Mouse (Mus musculus) intestine, embryonic 16.5 days (tissue): ENCODE data around the gene Adcy1. TPM values are rescaled to one million over a fixed set of nuclear protein-coding genes. Genes with fewer than 3 reads are reported as not detected.

Experiments used
- ATAC-seq: fragments of 200-750 bp; cut with Nextera tagmentation; 2 replicates; pipeline ENCODE4 v1.8.0; 2017; ENCODE audit warnings: moderate TSS enrichment, moderate library complexity
- H3K27ac ChIP-seq: fragments of 300-500 bp; sonication (generic); 2 replicates; pipeline ENCODE4 v1.5.1; 2014; ENCODE audit warnings: mild to moderate bottlenecking, low read length
- H3K27me3 ChIP-seq: fragments of 300-500 bp; sonication (generic); replicated peaks from 2 replicates; pipeline ENCODE4 v1.6.1; 2014; ENCODE audit warnings: low read length, control low read depth, mixed read lengths; ENCODE audit not compliant: control insufficient read depth, insufficient read depth
- H3K36me3 ChIP-seq: fragments of 300-500 bp; sonication (generic); 2 replicates; pipeline ENCODE4 v1.6.1; 2014; ENCODE audit warnings: low read length, control low read depth; ENCODE audit not compliant: control insufficient read depth, insufficient read depth
- H3K4me1 ChIP-seq: fragments of 300-500 bp; sonication (generic); 2 replicates; pipeline ENCODE4 v1.6.1; 2014; ENCODE audit warnings: low read length, control low read depth, mixed read lengths; ENCODE audit not compliant: control insufficient read depth, insufficient read depth
- H3K4me2 ChIP-seq: fragments of 300-500 bp; sonication (generic); 2 replicates; pipeline ENCODE4 v1.6.1; 2014; ENCODE audit warnings: low read depth, low read length, control low read depth
- H3K4me3 ChIP-seq: fragments of 300-500 bp; sonication (generic); 2 replicates; pipeline ENCODE4 v1.5.1; 2014; ENCODE audit warnings: mild to moderate bottlenecking, low read length
- H3K9ac ChIP-seq: fragments of 300-500 bp; sonication (generic); 2 replicates; pipeline ENCODE4 v1.6.1; 2014; ENCODE audit warnings: low read depth, low read length
- H3K9me3 ChIP-seq: fragments of 300-500 bp; sonication (generic); 2 replicates; pipeline ENCODE4 v1.6.1; 2016; ENCODE audit warnings: low read length, control low read depth; ENCODE audit not compliant: control insufficient read depth
- WGBS: fragments of 180-500 bp; shearing (Covaris S2); extraction: QIAGEN DNeasy Blood & Tissue Kit; methylation state at CpG from one replicate; pipeline ENCODE4 v1.1.7; 2014; 5-methylcytosine and 5-hydroxymethylcytosine counted together
- polyA plus RNA-seq: library from polyadenylated mRNA; unstranded; fragments of >200 nt; fragmentation: Nextera tagmentation; extraction: Ambion mirVana; gene quantifications from 2 replicates; pipeline ENCODE4 v1.2.1, GENCODE M21; 2015

The Adcy1 gene
- polyA plus RNA-seq, 1 experiment from 2014 or later: 0.68 TPM

DNA sequence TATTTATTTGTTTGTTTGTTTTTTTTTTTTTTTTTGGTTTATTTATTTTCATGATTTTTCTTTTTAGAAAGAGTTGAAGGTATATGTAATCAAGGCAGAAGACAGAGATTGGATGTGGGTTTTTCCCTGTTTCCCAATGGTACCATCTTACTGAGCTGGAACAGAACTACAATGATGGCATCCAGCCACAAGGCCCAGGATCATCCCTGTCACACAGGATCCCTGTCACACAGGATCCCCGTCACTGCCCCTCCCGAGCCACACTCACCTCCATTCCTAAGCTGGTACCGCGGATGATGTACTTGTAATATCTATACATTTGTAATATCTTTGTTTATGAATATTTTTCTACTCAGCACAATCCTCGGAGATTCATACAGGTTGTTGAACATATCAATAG, 27.8 kb downstream of the Adcy1 start:
- H3K27me3 ChIP-seq: no peaks in the 10 kb centered on the region

DNA sequence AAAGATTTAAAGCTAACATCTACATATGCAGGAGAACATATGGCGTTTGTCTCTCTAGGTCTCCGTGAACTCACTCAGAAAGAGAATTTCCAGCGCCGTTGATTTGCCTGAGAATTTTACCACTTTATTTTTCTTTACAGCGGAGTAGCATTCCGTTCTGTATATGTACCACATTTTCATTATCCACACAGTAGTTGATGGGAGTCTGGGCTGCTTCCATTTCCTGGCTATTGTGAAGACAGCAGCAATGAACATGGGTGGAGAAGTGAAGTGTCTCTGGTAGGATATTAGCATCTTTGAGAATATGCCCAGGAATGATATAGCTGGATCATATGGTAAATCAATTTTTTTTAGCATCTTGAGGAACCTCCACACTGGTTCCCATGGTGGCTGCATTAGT, 31.6 kb downstream of the Adcy1 start:
- H3K36me3 ChIP-seq: no peaks in the 10 kb centered on the region
- no peaks in the 10 kb centered on the region for H3K9me3 ChIP-seq
- H3K4me1 ChIP-seq: no peaks in the 10 kb centered on the region
- no peak for ATAC-seq
- H3K27me3 ChIP-seq: no peaks in the 10 kb centered on the region
- no peak overlapping the region for H3K27ac ChIP-seq
- 91% methylated on average over 6 of the region's 6 CpGs for WGBS
- H3K9ac ChIP-seq: no peak overlapping the region
- H3K4me3 ChIP-seq: no peak overlapping the region
- H3K4me2 ChIP-seq: no peak overlapping the region

More for the DNA sequence above, 27.8 kb downstream of the Adcy1 start:
- no peaks in the 10 kb centered on the region for H3K9me3 ChIP-seq
- no peaks in the 10 kb centered on the region for H3K36me3 ChIP-seq
- ATAC-seq: no peak
- no peak overlapping the region for H3K4me2 ChIP-seq
- no peak overlapping the region for H3K9ac ChIP-seq
- H3K4me3 ChIP-seq: no peak overlapping the region
- no peak overlapping the region for H3K27ac ChIP-seq
- 93% methylated on average over 5 of the region's 5 CpGs for WGBS
- H3K4me1 ChIP-seq: no peaks in the 10 kb centered on the region

- Histone ChIP-seq H3K36me3 (no peaks in the 10 kb centered on the region), H3K4me3 (no peak overlapping the region), H3K27ac (no peak overlapping the region), H3K4me2 (no peak overlapping the region), H3K9ac (no peak overlapping the region), H3K27me3 (no peaks in the 10 kb centered on the region), H3K9me3 (no peaks in the 10 kb centered on the region), H3K4me1 (no peaks in the 10 kb centered on the region)
- no peak for ATAC-seq
- 77% methylated on average over 6 of the region's 6 CpGs for WGBS
Observed at GRCm38 (mm10) chr11:7101674-7102073, 38.4 kb downstream of the Adcy1 start.

DNA sequence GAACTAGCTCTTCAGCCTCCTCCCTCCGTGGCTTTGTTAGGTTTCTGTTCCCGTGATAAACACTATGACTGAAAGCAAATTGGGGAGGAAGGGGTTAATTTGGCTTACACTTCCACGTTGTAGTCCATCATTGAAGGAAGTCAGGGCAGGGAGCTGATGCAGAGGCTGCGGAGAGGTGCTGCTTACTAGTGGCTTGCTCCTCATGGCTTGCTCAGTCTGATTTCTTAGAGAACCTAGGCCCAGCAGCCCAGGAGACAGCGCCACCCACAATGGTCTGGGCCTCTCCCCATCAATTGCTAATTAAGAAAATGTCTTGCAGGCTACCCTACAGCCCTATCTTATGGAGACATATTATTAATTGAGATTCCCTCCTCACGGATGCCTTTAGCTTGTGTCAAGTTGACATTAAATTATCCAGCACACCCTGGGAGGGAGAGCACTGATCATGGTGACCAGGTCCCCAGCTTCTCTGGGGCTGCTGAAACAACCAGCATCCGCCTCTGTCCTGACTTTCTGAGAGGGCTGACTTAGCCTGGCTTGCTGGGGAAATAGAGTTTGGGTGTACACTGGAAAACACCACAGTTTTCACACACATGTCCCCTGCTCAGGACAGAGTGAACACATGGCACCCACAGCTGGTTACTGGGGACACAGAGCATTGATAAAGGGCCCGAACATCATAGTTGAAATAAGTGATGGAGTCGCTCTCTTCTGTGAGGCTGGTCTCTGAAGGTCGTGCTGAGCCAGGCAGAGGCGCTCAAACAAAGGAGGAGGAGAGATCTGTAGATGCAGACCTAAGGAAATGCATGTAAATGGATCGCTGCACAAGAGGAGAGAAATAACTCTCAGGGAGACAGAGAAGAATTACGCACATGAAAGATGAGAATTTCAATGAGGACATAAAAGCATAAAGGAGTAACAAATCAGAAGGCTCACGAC, 39.2 kb downstream of the Adcy1 start:
- no peaks in the 10 kb centered on the region for H3K36me3 ChIP-seq
- no peak overlapping the region for H3K27ac ChIP-seq
- H3K4me3 ChIP-seq: no peak overlapping the region
- no peak for ATAC-seq
- H3K27me3 ChIP-seq: no peaks in the 10 kb centered on the region
- H3K4me2 ChIP-seq: no peak overlapping the region
- no peak overlapping the region for H3K9ac ChIP-seq
- H3K4me1 ChIP-seq: no peaks in the 10 kb centered on the region
- 64% methylated on average over 14 of the region's 14 CpGs for WGBS
- no peaks in the 10 kb centered on the region for H3K9me3 ChIP-seq

DNA sequence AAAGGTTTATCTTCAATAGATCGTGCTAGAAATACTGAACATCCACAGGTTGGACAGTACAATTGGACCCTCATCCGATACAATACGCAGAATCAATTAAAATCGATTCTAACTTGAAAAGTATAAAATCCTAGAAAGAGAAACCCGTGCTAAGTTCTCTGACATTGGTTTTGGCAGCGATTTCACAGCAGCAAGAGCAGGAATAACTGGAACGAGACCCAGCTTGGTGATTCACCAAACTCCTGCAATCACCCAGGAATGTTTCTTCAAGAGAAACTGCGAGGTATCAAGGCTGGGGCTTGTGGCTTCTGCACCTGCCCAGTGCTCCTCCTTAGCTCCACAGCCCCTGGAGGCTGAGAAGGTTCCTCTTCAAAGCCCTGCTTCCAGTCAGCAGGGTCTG, 42.0 kb downstream of the Adcy1 start:
- Histone ChIP-seq H3K27ac (no peak overlapping the region), H3K4me1 (no peaks in the 10 kb centered on the region), H3K27me3 (no peaks in the 10 kb centered on the region), H3K4me3 (no peak overlapping the region), H3K36me3 (no peaks in the 10 kb centered on the region), H3K4me2 (no peak overlapping the region), H3K9ac (no peak overlapping the region), H3K9me3 (no peaks in the 10 kb centered on the region)
- 90% methylated on average over 8 of the region's 8 CpGs for WGBS
- no peak for ATAC-seq

GRCm38 (mm10) chr11:7109131-7109530, 45.8 kb downstream of the Adcy1 start:
- Histone ChIP-seq H3K4me2 (no peak overlapping the region), H3K9me3 (no peaks in the 10 kb centered on the region), H3K4me1 (no peaks in the 10 kb centered on the region), H3K27ac (no peak overlapping the region), H3K9ac (no peak overlapping the region), H3K4me3 (no peak overlapping the region), H3K27me3 (no peaks in the 10 kb centered on the region), H3K36me3 (no peaks in the 10 kb centered on the region)
- ATAC-seq: no peak
- WGBS: 89% methylated on average over 4 of the region's 4 CpGs

- Histone ChIP-seq H3K9ac (no peak overlapping the region), H3K36me3 (no peaks in the 10 kb centered on the region), H3K9me3 (no peaks in the 10 kb centered on the region), H3K27me3 (no peaks in the 10 kb centered on the region), H3K4me2 (no peak overlapping the region), H3K4me3 (no peak overlapping the region), H3K27ac (no peak overlapping the region), H3K4me1 (no peaks in the 10 kb centered on the region)
- no peak for ATAC-seq
- WGBS: 70% methylated on average over 4 of the region's 4 CpGs
Observed at GRCm38 (mm10) chr11:7113046-7113445, 49.8 kb downstream of the Adcy1 start.

DNA sequence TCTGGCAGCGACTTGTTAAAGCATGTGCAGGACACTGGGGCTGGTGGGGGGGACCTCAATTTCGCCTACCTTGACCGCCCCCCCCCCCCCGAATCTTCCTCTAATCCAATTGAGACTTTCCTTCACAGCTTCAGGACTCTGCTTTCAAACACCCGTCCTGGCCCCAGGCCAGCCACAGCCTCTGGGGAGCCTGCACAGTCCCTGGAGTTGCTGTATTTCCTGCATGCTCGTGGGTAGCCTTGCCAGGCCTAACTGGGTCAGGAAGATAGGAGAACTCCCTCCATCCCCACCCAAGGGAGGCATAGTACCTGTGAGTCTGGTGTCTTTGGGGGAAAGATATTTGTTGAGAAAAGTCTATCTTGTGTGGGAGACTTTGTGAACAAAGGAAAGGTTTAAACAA, 50.4 kb downstream of the Adcy1 start:
- Histone ChIP-seq H3K27ac (no peak overlapping the region), H3K4me1 (no peaks in the 10 kb centered on the region), H3K4me3 (no peak overlapping the region), H3K27me3 (no peaks in the 10 kb centered on the region), H3K9me3 (no peaks in the 10 kb centered on the region), H3K36me3 (no peaks in the 10 kb centered on the region), H3K4me2 (no peak overlapping the region), H3K9ac (no peak overlapping the region)
- 59% methylated on average over 6 of the region's 6 CpGs for WGBS
- no peak for ATAC-seq

GRCm38 (mm10) chr11:7114312-7114711, 51.0 kb downstream of the Adcy1 start:
- Histone ChIP-seq H3K4me1 (no peaks in the 10 kb centered on the region), H3K27me3 (no peaks in the 10 kb centered on the region), H3K4me2 (no peak overlapping the region), H3K36me3 (no peaks in the 10 kb centered on the region), H3K4me3 (no peak overlapping the region), H3K9ac (no peak overlapping the region), H3K27ac (no peak overlapping the region), H3K9me3 (no peaks in the 10 kb centered on the region)
- ATAC-seq: no peak
- 41% methylated on average over 9 of the region's 9 CpGs for WGBS
